In genomic region chr15:78532566-78533345, GRCm38 (mm10) we compare ENCODE assay signal across 7 mouse cellular contexts. TPM values are rescaled to one million over a fixed set of nuclear protein-coding genes. Genes with fewer than 3 reads are reported as not detected.
A peak's percentile ranks its signal among the peaks of the same experiment; 100 is the strongest.
DNase-seq lines count a peak whose midpoint lies in the region; ATAC-seq lines count a peak whose summit lies in the region.

No protein-coding gene starts in this region.

- WGBS in limb, embryonic 12.5 days = 71% methylated on average over 10 of the region's 10 CpGs

- H3K27me3 ChIP-seq in limb, embryonic 12.5 days = no peaks in the 10 kb centered on the region

- peaks cover 36% of the 10 kb centered on the region for H3K4me1 ChIP-seq in limb, embryonic 12.5 days (replicated peaks)

- no peak overlapping the region for H3K9ac ChIP-seq in limb, embryonic 12.5 days (replicated peaks)

- no peaks in the 10 kb centered on the region for H3K36me3 ChIP-seq in limb, embryonic 12.5 days

- H3K9me3 ChIP-seq in limb, embryonic 12.5 days = no peaks in the 10 kb centered on the region

- ATAC-seq in limb, embryonic 12.5 days (ENCODE audit: insufficient number of reproducible peaks, insufficient read depth, low FRiP score, low TSS enrichment, low read depth) = no peak
- ATAC-seq in frontal cortex, adult (ENCODE audit: low TSS enrichment) = no peak

- 0 out of 2 replicates have a peak overlapping the region, but pooled peaks have one; percentile 57 for H3K4me2 ChIP-seq in limb, embryonic 12.5 days

- peak; percentile 50 for DNase-seq in urinary bladder, postnatal 14 days (ENCODE audit: low spot score)
- DNase-seq in urinary bladder, postnatal 25 days (ENCODE audit: low spot score) = no peak
- DNase-seq in lung, postnatal 10 days = peak; percentile 43
- peak; percentile 62 for DNase-seq in yolk sac, embryonic 10.5 days (ENCODE audit: low spot score)
- DNase-seq in cerebellum, adult 9-10 months = no peak

- H3K4me3 ChIP-seq in limb, embryonic 12.5 days (replicated peaks) = no peak overlapping the region

- no peak overlapping the region for H3K27ac ChIP-seq in limb, embryonic 12.5 days

RNA-seq across cellular contexts. Expression of gene C1qtnf6, which starts 1.5 kb away (rescaled TPM):
- 14.8 and 20.0 TPM in 2 replicates for polyA plus RNA-seq in limb, embryonic 12.5 days (2016; fragmentation: Nextera tagmentation; extraction: Ambion mirVana)

RNA-seq across cellular contexts. Expression of gene Sstr3, which starts 11.7 kb away (rescaled TPM):
- polyA plus RNA-seq in limb, embryonic 12.5 days (2016; fragmentation: Nextera tagmentation; extraction: Ambion mirVana) = 0.05 TPM in 1 of 2 replicates, not detected in the other

RNA-seq across cellular contexts. Expression of gene Il2rb, which starts 37.7 kb away (rescaled TPM):
- polyA plus RNA-seq in limb, embryonic 12.5 days (2016; fragmentation: Nextera tagmentation; extraction: Ambion mirVana) = 0.05 and 0.08 TPM in 2 replicates

RNA-seq across cellular contexts. Expression of gene Rac2, which starts 39.8 kb away (rescaled TPM):
- 5.1 and 6.0 TPM in 2 replicates for polyA plus RNA-seq in limb, embryonic 12.5 days (2016; fragmentation: Nextera tagmentation; extraction: Ambion mirVana)

Comparison
In these comparisons a context has a peak if more than half of its experiments do, and no peak if none do; other contexts are left out.
1. DNase-seq: peak in urinary bladder, postnatal 14 days (single experiment), lung, postnatal 10 days (single experiment) and yolk sac, embryonic 10.5 days (single experiment); none in urinary bladder, postnatal 25 days (single experiment) and cerebellum, adult 9-10 months (single experiment).